Mouse (Mus musculus): Measurements from ENCODE around the gene Cnnm4. TPM values are rescaled to one million over a fixed set of nuclear protein-coding genes. Genes with fewer than 3 reads are reported as not detected.

Gene Cnnm4
- total and polyA plus RNA-seq, 3 experiments, result 3.1 to 8.6 (median 4.5) TPM

- H3K4me3 ChIP-seq (ENCODE audit: low read depth, low read length), result no peak overlapping the region
- H3K36me3 ChIP-seq (replicated peaks), result peaks cover 5% of the 10 kb centered on the region
- ATAC-seq (ENCODE audit: extremely low read depth, insufficient number of reproducible peaks, low FRiP score, poor library complexity, severe bottlenecking) (no peak), DNase-seq (ENCODE audit: low spot score) (no peak)
- peaks cover 19% of the 10 kb centered on the region for H3K4me1 ChIP-seq (ENCODE audit: insufficient read depth, low read depth, low read length)
- H3K9me3 ChIP-seq (replicated peaks), result no peaks in the 10 kb centered on the region
- no peak for TF ChIP-seq TAL1 (conservative IDR thresholded peaks at IDR 0.05; ENCODE audit: low read depth, low read length)
- TF ChIP-seq GATA1 (IDR thresholded peaks at IDR 0.05; ENCODE audit: borderline replicate concordance, low read length), result no peak
- no peak for TF ChIP-seq GATA2 (IDR thresholded peaks at IDR 0.05; ENCODE audit: borderline replicate concordance, low read depth, low read length)
- no peak for TF ChIP-seq POLR2AphosphoS5 (IDR thresholded peaks at IDR 0.05; ENCODE audit: insufficient replicate concordance, low read depth, low read length)
- TF ChIP-seq CTCF (IDR thresholded peaks at IDR 0.05; ENCODE audit: low read depth, low read length), result no peak
- peaks cover 58% of the 10 kb centered on the region for H3K27me3 ChIP-seq (ENCODE audit: insufficient read depth, low read length)
Observed at GRCm38 (mm10) chr1:36550075-36550863, 78.8 kb downstream of the Cnnm4 start.

DNA sequence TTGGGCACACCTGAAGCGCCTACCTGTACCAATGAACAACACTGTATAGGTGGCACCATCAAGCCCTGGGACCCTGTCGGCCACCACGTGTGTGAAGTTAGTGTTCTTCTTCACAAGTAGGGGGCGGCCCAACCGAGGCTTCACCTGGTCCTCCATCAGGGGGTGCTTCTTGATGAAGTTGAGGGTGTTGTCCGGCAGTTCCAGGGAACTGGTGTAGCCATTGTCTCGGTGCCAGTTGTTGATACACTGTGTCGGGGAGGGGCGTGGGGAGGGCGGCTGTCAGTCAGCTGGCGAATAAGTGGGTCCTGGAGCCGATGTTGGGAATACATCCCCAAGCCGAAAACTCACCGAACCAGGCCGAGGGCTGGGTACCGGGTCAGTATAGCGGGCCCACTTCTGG, 80.5 kb downstream of the Cnnm4 start:
- Histone ChIP-seq H3K4me3 (ENCODE audit: low read depth, low read length) (no peak overlapping the region), H3K36me3 (replicated peaks) (no peaks in the 10 kb centered on the region), H3K9me3 (replicated peaks) (no peaks in the 10 kb centered on the region), H3K27me3 (ENCODE audit: insufficient read depth, low read length) (peaks cover 75% of the 10 kb centered on the region), H3K4me1 (ENCODE audit: insufficient read depth, low read depth, low read length) (peaks cover 12% of the 10 kb centered on the region)
- no peak for TF ChIP-seq POLR2AphosphoS5 (IDR thresholded peaks at IDR 0.05; ENCODE audit: insufficient replicate concordance, low read depth, low read length)
- no peak for TF ChIP-seq TAL1 (conservative IDR thresholded peaks at IDR 0.05; ENCODE audit: low read depth, low read length)
- no peak for ATAC-seq (ENCODE audit: extremely low read depth, insufficient number of reproducible peaks, low FRiP score, poor library complexity, severe bottlenecking)
- no peak for DNase-seq (ENCODE audit: low spot score)

- no peak for TF ChIP-seq GATA1 (IDR thresholded peaks at IDR 0.05; ENCODE audit: borderline replicate concordance, low read length)
- no peak for TF ChIP-seq CTCF (IDR thresholded peaks at IDR 0.05; ENCODE audit: low read depth, low read length)
- TF ChIP-seq POLR2AphosphoS5 (IDR thresholded peaks at IDR 0.05; ENCODE audit: insufficient replicate concordance, low read depth, low read length), result no peak
- no peak for TF ChIP-seq TAL1 (conservative IDR thresholded peaks at IDR 0.05; ENCODE audit: low read depth, low read length)
- no peak for TF ChIP-seq GATA2 (IDR thresholded peaks at IDR 0.05; ENCODE audit: borderline replicate concordance, low read depth, low read length)
- ATAC-seq (ENCODE audit: extremely low read depth, insufficient number of reproducible peaks, low FRiP score, poor library complexity, severe bottlenecking) (no peak), DNase-seq (ENCODE audit: low spot score) (no peak)
- no peaks in the 10 kb centered on the region for H3K9me3 ChIP-seq (replicated peaks)
- H3K36me3 ChIP-seq (replicated peaks), result no peaks in the 10 kb centered on the region
- H3K4me3 ChIP-seq (ENCODE audit: low read depth, low read length), result no peak overlapping the region
- H3K4me1 ChIP-seq (ENCODE audit: insufficient read depth, low read depth, low read length), result peaks cover 14% of the 10 kb centered on the region
- peaks cover 81% of the 10 kb centered on the region for H3K27me3 ChIP-seq (ENCODE audit: insufficient read depth, low read length)
Observed at GRCm38 (mm10) chr1:36552506-36552905, 81.1 kb downstream of the Cnnm4 start.

- ATAC-seq (ENCODE audit: extremely low read depth, insufficient number of reproducible peaks, low FRiP score, poor library complexity, severe bottlenecking), result no peak
- no peaks in the 10 kb centered on the region for H3K9me3 ChIP-seq (replicated peaks)
- H3K4me1 ChIP-seq (ENCODE audit: insufficient read depth, low read depth, low read length), result peaks cover 18% of the 10 kb centered on the region
- H3K27me3 ChIP-seq (ENCODE audit: insufficient read depth, low read length), result peaks cover 96% of the 10 kb centered on the region
- no peaks in the 10 kb centered on the region for H3K36me3 ChIP-seq (replicated peaks)
- DNase-seq (ENCODE audit: low spot score), result no peak
- H3K4me3 ChIP-seq (ENCODE audit: low read depth, low read length), result no peak overlapping the region
- TF ChIP-seq TAL1 (conservative IDR thresholded peaks at IDR 0.05; ENCODE audit: low read depth, low read length), result no peak
- TF ChIP-seq POLR2AphosphoS5 (IDR thresholded peaks at IDR 0.05; ENCODE audit: insufficient replicate concordance, low read depth, low read length), result no peak
- no peak for TF ChIP-seq CTCF (IDR thresholded peaks at IDR 0.05; ENCODE audit: low read depth, low read length)
- no peak for TF ChIP-seq GATA1 (IDR thresholded peaks at IDR 0.05; ENCODE audit: borderline replicate concordance, low read length)
- no peak for TF ChIP-seq GATA2 (IDR thresholded peaks at IDR 0.05; ENCODE audit: borderline replicate concordance, low read depth, low read length)
Observed at GRCm38 (mm10) chr1:36554633-36555399, 83.4 kb downstream of the Cnnm4 start.

DNA sequence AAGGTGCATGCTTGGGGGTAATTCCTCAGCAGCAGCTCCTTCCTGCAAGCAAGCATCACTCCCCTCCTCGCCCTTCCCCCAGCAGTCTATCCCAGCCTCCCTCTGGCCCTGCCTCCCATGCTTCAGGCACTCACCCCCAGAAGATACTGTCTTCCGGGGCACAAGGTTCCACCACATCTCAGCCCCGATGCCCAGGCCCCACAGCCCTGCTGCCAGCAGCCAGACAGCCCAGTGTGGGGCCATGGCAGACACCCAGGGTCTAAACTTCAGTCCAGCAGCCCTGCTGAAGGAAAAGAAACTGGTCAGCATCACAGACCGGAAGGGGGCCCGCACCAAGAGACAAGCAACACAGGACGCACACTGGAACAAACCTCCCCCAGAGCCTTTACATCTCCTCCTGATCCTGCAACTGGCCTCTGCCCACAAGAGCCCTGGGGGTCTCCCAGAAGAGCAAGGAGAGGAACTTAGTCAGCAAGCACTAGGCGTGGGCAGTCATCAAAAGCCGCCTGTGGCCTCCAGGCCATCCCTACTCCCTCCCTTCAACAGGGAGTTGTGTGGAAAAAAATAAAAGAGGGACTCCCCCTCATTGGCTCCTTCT, 84.5 kb downstream of the Cnnm4 start:
- H3K27me3 ChIP-seq (ENCODE audit: insufficient read depth, low read length), result peaks cover 91% of the 10 kb centered on the region
- no peaks in the 10 kb centered on the region for H3K36me3 ChIP-seq (replicated peaks)
- DNase-seq (ENCODE audit: low spot score) (no peak), ATAC-seq (ENCODE audit: extremely low read depth, insufficient number of reproducible peaks, low FRiP score, poor library complexity, severe bottlenecking) (no peak)
- H3K9me3 ChIP-seq (replicated peaks), result no peaks in the 10 kb centered on the region
- peaks cover 18% of the 10 kb centered on the region for H3K4me1 ChIP-seq (ENCODE audit: insufficient read depth, low read depth, low read length)
- TF ChIP-seq TAL1 (conservative IDR thresholded peaks at IDR 0.05; ENCODE audit: low read depth, low read length) (no peak), POLR2AphosphoS5 (IDR thresholded peaks at IDR 0.05; ENCODE audit: insufficient replicate concordance, low read depth, low read length) (no peak), GATA1 (IDR thresholded peaks at IDR 0.05; ENCODE audit: borderline replicate concordance, low read length) (no peak), CTCF (IDR thresholded peaks at IDR 0.05; ENCODE audit: low read depth, low read length) (no peak), GATA2 (IDR thresholded peaks at IDR 0.05; ENCODE audit: borderline replicate concordance, low read depth, low read length) (no peak)
- no peak overlapping the region for H3K4me3 ChIP-seq (ENCODE audit: low read depth, low read length)

Data from G1E (cell line).